Mouse (Mus musculus): ENCODE results near the gene Cyp4x1.

- TF ChIP-seq TAL1 (conservative IDR thresholded peaks at IDR 0.05; ENCODE audit: low read depth, low read length): no peak
- no peak for TF ChIP-seq CTCF (IDR thresholded peaks at IDR 0.05; ENCODE audit: low read depth, low read length)
- no peak for TF ChIP-seq GATA1 (IDR thresholded peaks at IDR 0.05; ENCODE audit: borderline replicate concordance, low read length)
Measured at GRCm38 (mm10) chr4:115121608-115122007, 12.5 kb downstream of the Cyp4x1 start.

Data from G1E (cell line).